Mouse (Mus musculus) limb, embryonic 13.5 days (tissue): ENCODE measurements around the gene Rps6kb2. TPM values are rescaled to one million over a fixed set of nuclear protein-coding genes. Genes with fewer than 3 reads are reported as not detected.
"Not testable (repeated sequence)": the region's sequence is repeated elsewhere in the genome, so short reads cannot be mapped to it uniquely, and the experiment has no call there.

Experiments used
- ATAC-seq: fragments of 200-750 bp; cut with Nextera tagmentation; 2 replicates; pipeline ENCODE4 v1.8.0; 2017; ENCODE audit warnings: low read depth, moderate number of reproducible peaks, moderate TSS enrichment; ENCODE audit not compliant: low FRiP score
- H3K27ac ChIP-seq: fragments of 300-500 bp; sonication (generic); 2 replicates; pipeline ENCODE4 v1.5.1; 2015; ENCODE audit warnings: inconsistent platforms, mild to moderate bottlenecking, moderate library complexity
- H3K27me3 ChIP-seq: fragments of 300-500 bp; sonication (generic); 2 replicates; pipeline ENCODE4 v1.6.1; 2015; ENCODE audit warnings: mild to moderate bottlenecking, inconsistent platforms
- H3K36me3 ChIP-seq: fragments of 300-500 bp; sonication (generic); 2 replicates; pipeline ENCODE4 v1.6.1; 2015; ENCODE audit warnings: inconsistent platforms, mild to moderate bottlenecking, moderate library complexity
- H3K4me1 ChIP-seq: fragments of 300-500 bp; sonication (generic); 2 replicates; pipeline ENCODE4 v1.6.1; 2015; ENCODE audit warnings: inconsistent platforms
- H3K4me2 ChIP-seq: fragments of 300-500 bp; sonication (generic); replicated peaks from 2 replicates; pipeline ENCODE4 v1.6.1; 2015; ENCODE audit warnings: inconsistent platforms, mild to moderate bottlenecking, moderate library complexity
- H3K4me3 ChIP-seq: fragments of 300-500 bp; sonication (generic); 2 replicates; pipeline ENCODE4 v1.5.1; 2015; ENCODE audit warnings: moderate library complexity, mild to moderate bottlenecking, inconsistent platforms
- H3K9ac ChIP-seq: fragments of 300-500 bp; sonication (generic); 2 replicates; pipeline ENCODE4 v1.6.1; 2015; ENCODE audit warnings: mild to moderate bottlenecking, inconsistent platforms
- H3K9me3 ChIP-seq: fragments of 300-500 bp; sonication (generic); 2 replicates; pipeline ENCODE4 v1.6.1; 2016; ENCODE audit warnings: inconsistent platforms
- WGBS: fragments of 180-500 bp; shearing (Covaris S2); methylation state at CpG from one replicate; pipeline ENCODE4 v1.1.7; 2015; 5-methylcytosine and 5-hydroxymethylcytosine counted together
- polyA plus RNA-seq: library from polyadenylated mRNA; unstranded; fragments of >200 nt; fragmentation: Nextera tagmentation; extraction: Ambion mirVana; gene quantifications from 2 replicates; pipeline ENCODE4 v1.2.1, GENCODE M21; 2015

Gene Rps6kb2
- polyA plus RNA-seq, 1 experiment from 2014 or later, result 65.7 TPM

- Histone ChIP-seq H3K36me3 (no peaks in the 10 kb centered on the region), H3K4me3 (no peak within 1 kb of the TSS), H3K9me3 (no peaks in the 10 kb centered on the region), H3K27me3 (no peaks in the 10 kb centered on the region), H3K4me2 (no peak within 1 kb of the TSS), H3K27ac (no peak within 1 kb of the TSS), H3K4me1 (peaks cover 6% of the 10 kb centered on the region), H3K9ac (peak within 1 kb of the TSS; percentile 19; the same call in 1 of the 2 replicates)
- ATAC-seq, result no peak
- WGBS, result 89% methylated on average over 7 of the region's 7 CpGs
Observed at GRCm38 (mm10) chr19:4143759-4144268, 19.3 kb downstream of the Rps6kb2 start, which contains the start of gene Cabp4. TSS of gene Cabp4 (minus strand) at chr19:4144033.

GRCm38 (mm10) chr19:4142416-4143173 lies 20.6 kb downstream of the Rps6kb2 start:
- Histone ChIP-seq H3K36me3 (no peaks in the 10 kb centered on the region), H3K9me3 (no peaks in the 10 kb centered on the region), H3K27ac (no peak overlapping the region), H3K27me3 (no peaks in the 10 kb centered on the region), H3K4me3 (no peak overlapping the region), H3K4me1 (peaks cover under 1% of the 10 kb centered on the region; the same call in 1 of the 2 replicates), H3K4me2 (no peak overlapping the region), H3K9ac (0 out of 2 replicates have a peak overlapping the region, but pooled peaks have one; percentile 25)
- WGBS, result 95% methylated on average over 18 of the region's 18 CpGs
- ATAC-seq, result no peak

GRCm38 (mm10) chr19:4140147-4140546 lies 23.0 kb downstream of the Rps6kb2 start:
- no peaks in the 10 kb centered on the region for H3K27me3 ChIP-seq
- no peak for ATAC-seq
- no peaks in the 10 kb centered on the region for H3K9me3 ChIP-seq
- H3K9ac ChIP-seq, result no peak overlapping the region
- H3K36me3 ChIP-seq, result no peaks in the 10 kb centered on the region
- H3K4me3 ChIP-seq, result no peak overlapping the region
- 76% methylated on average over 6 of the region's 6 CpGs for WGBS
- no peak overlapping the region for H3K4me2 ChIP-seq
- no peaks in the 10 kb centered on the region for H3K4me1 ChIP-seq
- no peak overlapping the region for H3K27ac ChIP-seq

- 63% methylated on average over 2 of the region's 2 CpGs for WGBS
- ATAC-seq, result no peak
- H3K27ac ChIP-seq, result no peak within 1 kb of the TSS
Observed at GRCm38 (mm10) chr19:4139446-4139845, 23.7 kb downstream of the Rps6kb2 start, which contains the start of gene Gpr152. TSS of gene Gpr152 (plus strand) at chr19:4139787.

GRCm38 (mm10) chr19:4137913-4138312 lies 25.2 kb downstream of the Rps6kb2 start:
- H3K36me3 ChIP-seq, result peaks cover 8% of the 10 kb centered on the region
- H3K27me3 ChIP-seq, result no peaks in the 10 kb centered on the region
- no peak overlapping the region for H3K27ac ChIP-seq
- H3K4me2 ChIP-seq, result no peak overlapping the region
- no peak for ATAC-seq
- H3K4me1 ChIP-seq, result no peaks in the 10 kb centered on the region
- 82% methylated on average over 5 of the region's 5 CpGs for WGBS
- no peak overlapping the region for H3K9ac ChIP-seq
- no peaks in the 10 kb centered on the region for H3K9me3 ChIP-seq
- H3K4me3 ChIP-seq, result no peak overlapping the region

More at GRCm38 (mm10) chr19:4139446-4139845, 23.7 kb downstream of the Rps6kb2 start, which contains the start of gene Gpr152:
- Histone ChIP-seq H3K9me3 (no peaks in the 10 kb centered on the region), H3K36me3 (no peaks in the 10 kb centered on the region), H3K4me1 (no peaks in the 10 kb centered on the region), H3K27me3 (no peaks in the 10 kb centered on the region), H3K4me3 (no peak within 1 kb of the TSS), H3K9ac (0 out of 2 replicates have a peak within 1 kb of the TSS, but pooled peaks have one; percentile 1), H3K4me2 (no peak within 1 kb of the TSS)

GRCm38 (mm10) chr19:4136463-4136862 lies 26.7 kb downstream of the Rps6kb2 start:
- Histone ChIP-seq H3K27ac (no peak overlapping the region), H3K4me2 (no peak overlapping the region), H3K9ac (no peak overlapping the region), H3K4me3 (no peak overlapping the region), H3K36me3 (peaks cover 23% of the 10 kb centered on the region), H3K27me3 (no peaks in the 10 kb centered on the region), H3K4me1 (no peaks in the 10 kb centered on the region), H3K9me3 (no peaks in the 10 kb centered on the region)
- no peak for ATAC-seq
- WGBS, result 85% methylated on average over 5 of the region's 5 CpGs

- ATAC-seq, result not testable (repeated sequence)
Observed at GRCm38 (mm10) chr19:4135963-4136345, 27.2 kb downstream of the Rps6kb2 start.

GRCm38 (mm10) chr19:4135229-4135962 lies 27.8 kb downstream of the Rps6kb2 start:
- not testable (repeated sequence) for H3K4me1 ChIP-seq, H3K27me3 ChIP-seq, H3K4me2 ChIP-seq, H3K9me3 ChIP-seq, H3K9ac ChIP-seq, ATAC-seq, H3K27ac ChIP-seq, H3K4me3 ChIP-seq
- H3K36me3 ChIP-seq, result peaks cover 31% of the 10 kb centered on the region
- WGBS, result 78% methylated on average over 6 of the region's 6 CpGs

More at GRCm38 (mm10) chr19:4135963-4136345, 27.2 kb downstream of the Rps6kb2 start:
- H3K4me3 ChIP-seq, H3K27me3 ChIP-seq, H3K27ac ChIP-seq, H3K4me2 ChIP-seq, H3K4me1 ChIP-seq, H3K9ac ChIP-seq, H3K9me3 ChIP-seq: not testable (repeated sequence)
- WGBS, result 19% methylated on average over 8 of the region's 8 CpGs
- H3K36me3 ChIP-seq, result peaks cover 28% of the 10 kb centered on the region

GRCm38 (mm10) chr19:4134354-4134753 lies 28.8 kb downstream of the Rps6kb2 start:
- Histone ChIP-seq H3K4me1 (no peaks in the 10 kb centered on the region), H3K9ac (no peak overlapping the region), H3K27me3 (no peaks in the 10 kb centered on the region), H3K9me3 (no peaks in the 10 kb centered on the region), H3K4me3 (no peak overlapping the region), H3K27ac (no peak overlapping the region), H3K4me2 (no peak overlapping the region), H3K36me3 (peaks cover 41% of the 10 kb centered on the region)
- 84% methylated on average over 4 of the region's 4 CpGs for WGBS
- no peak for ATAC-seq

GRCm38 (mm10) chr19:4131768-4132167 lies 31.4 kb downstream of the Rps6kb2 start:
- ATAC-seq, result no peak
- peaks cover 62% of the 10 kb centered on the region for H3K36me3 ChIP-seq
- H3K4me1 ChIP-seq, result peaks cover 10% of the 10 kb centered on the region
- no peak overlapping the region for H3K9ac ChIP-seq
- no peak overlapping the region for H3K27ac ChIP-seq
- H3K4me2 ChIP-seq, result no peak overlapping the region
- no peaks in the 10 kb centered on the region for H3K27me3 ChIP-seq
- no peaks in the 10 kb centered on the region for H3K9me3 ChIP-seq
- WGBS, result 81% methylated on average over 2 of the region's 2 CpGs
- no peak overlapping the region for H3K4me3 ChIP-seq

GRCm38 (mm10) chr19:4131075-4131474 lies 32.1 kb downstream of the Rps6kb2 start:
- no peak overlapping the region for H3K4me3 ChIP-seq
- no peak for ATAC-seq
- H3K27me3 ChIP-seq, result no peaks in the 10 kb centered on the region
- peaks cover 62% of the 10 kb centered on the region for H3K36me3 ChIP-seq
- no peak overlapping the region for H3K9ac ChIP-seq
- H3K27ac ChIP-seq, result no peak overlapping the region
- 89% methylated on average over 5 of the region's 5 CpGs for WGBS
- H3K4me1 ChIP-seq, result peaks cover 15% of the 10 kb centered on the region
- no peak overlapping the region for H3K4me2 ChIP-seq
- H3K9me3 ChIP-seq, result no peaks in the 10 kb centered on the region

- Histone ChIP-seq H3K27ac (no peak overlapping the region), H3K9ac (no peak overlapping the region), H3K4me3 (no peak overlapping the region), H3K4me1 (peaks cover 16% of the 10 kb centered on the region), H3K36me3 (peaks cover 62% of the 10 kb centered on the region), H3K9me3 (no peaks in the 10 kb centered on the region), H3K27me3 (no peaks in the 10 kb centered on the region), H3K4me2 (no peak overlapping the region)
- 92% methylated on average over 4 of the region's 4 CpGs for WGBS
- ATAC-seq, result no peak
Observed at GRCm38 (mm10) chr19:4130106-4130505, 33.0 kb downstream of the Rps6kb2 start.
